In the genomic region with DNA sequence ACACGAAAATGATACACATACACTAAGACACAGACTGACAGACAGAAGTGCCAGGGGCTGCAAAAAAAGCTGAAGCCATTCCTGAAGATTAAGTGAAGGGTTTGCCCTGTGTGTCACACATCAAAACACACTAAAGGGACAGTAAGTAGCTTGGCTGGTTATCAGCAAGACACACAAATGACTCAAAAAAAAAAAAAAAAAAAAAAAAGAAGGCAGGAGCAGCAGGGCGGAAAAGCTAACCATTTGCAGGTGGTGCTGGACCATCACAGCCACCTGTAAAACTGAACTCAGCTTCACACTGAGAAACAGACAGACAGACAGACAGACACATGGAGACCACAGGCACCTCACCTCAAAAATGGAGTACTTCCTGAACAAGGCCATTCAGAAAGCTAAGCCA, we compare ENCODE assay signal across 9 mouse cellular contexts. TPM values are rescaled to one million over a fixed set of nuclear protein-coding genes. Genes with fewer than 3 reads are reported as not detected.
DNase-seq lines count a peak whose midpoint lies in the region; ATAC-seq lines count a peak whose summit lies in the region.
"Had no signal": no experiment of that assay in that cellular context is flagged by ENCODE, and none has a peak within 500 bp of the region (broad histone marks: within the 10 kb centered on the region; RNA-seq: fewer than 3 reads in every experiment).

No protein-coding gene starts in this region.

- no peaks in the 10 kb centered on the region for H3K9me3 ChIP-seq in neural tube, embryonic 11.5 days (ENCODE audit: control insufficient read depth, low read length)
- no peaks in the 10 kb centered on the region for H3K9me3 ChIP-seq in forebrain, embryonic 13.5 days (replicated peaks)
- H3K9me3 ChIP-seq in liver, embryonic 11.5 days (ENCODE audit: control insufficient read depth, low read length): 0 out of 2 replicates have a peak, but pooled peaks cover under 1% of the 10 kb centered on the region
- peaks cover 5% of the 10 kb centered on the region; the same call in 1 of the 2 replicates for H3K9me3 ChIP-seq in stomach, embryonic 16.5 days (replicated peaks; ENCODE audit: control insufficient read depth, low read length)
- H3K9me3 ChIP-seq: limb, embryonic 15.5 days had no signal

- 0 out of 2 replicates have a peak overlapping the region, but pooled peaks have one; percentile 10 for H3K4me2 ChIP-seq in neural tube, embryonic 11.5 days (ENCODE audit: low read depth)
- peak overlapping the region; percentile 66 for H3K4me2 ChIP-seq in forebrain, embryonic 13.5 days
- H3K4me2 ChIP-seq in liver, embryonic 11.5 days: peak overlapping the region; percentile 72
- H3K4me2 ChIP-seq in stomach, embryonic 16.5 days (ENCODE audit: low read depth, low read length): peak overlapping the region; percentile 64

- ATAC-seq in neural tube, embryonic 11.5 days (ENCODE audit: insufficient read depth, low FRiP score, low TSS enrichment): no peak
- no peak for ATAC-seq in forebrain, embryonic 13.5 days
- no peak for ATAC-seq in liver, embryonic 11.5 days (replicated peaks; ENCODE audit: low FRiP score)
- no peak for ATAC-seq in stomach, embryonic 16.5 days (ENCODE audit: insufficient read depth, low FRiP score)
- no peak for ATAC-seq in activated CD4-positive, CD25-positive, alpha-beta regulatory T cell, adult 4 months

- H3K4me1 ChIP-seq in neural tube, embryonic 11.5 days (ENCODE audit: control insufficient read depth, insufficient read depth, low read length): peaks cover 8% of the 10 kb centered on the region; the same call in 1 of the 2 replicates
- H3K4me1 ChIP-seq in forebrain, embryonic 13.5 days: peaks cover 28% of the 10 kb centered on the region
- H3K4me1 ChIP-seq in liver, embryonic 11.5 days (replicated peaks; ENCODE audit: control insufficient read depth, insufficient read depth, low read length): peaks cover 19% of the 10 kb centered on the region
- H3K4me1 ChIP-seq in stomach, embryonic 16.5 days (ENCODE audit: control insufficient read depth, insufficient read depth, low read length): peaks cover 22% of the 10 kb centered on the region

- H3K27ac ChIP-seq in neural tube, embryonic 11.5 days (ENCODE audit: low read depth, low read length): no peak overlapping the region
- H3K27ac ChIP-seq in forebrain, embryonic 13.5 days: no peak overlapping the region
- peak overlapping the region; percentile 39 for H3K27ac ChIP-seq in liver, embryonic 11.5 days (ENCODE audit: low read depth, low read length)
- H3K27ac ChIP-seq in stomach, embryonic 16.5 days (ENCODE audit: low read length): no peak overlapping the region
- H3K27ac ChIP-seq: limb, embryonic 15.5 days had no signal

- DNase-seq in neural tube, embryonic 11.5 days (ENCODE audit: low spot score): no peak
- no peak for DNase-seq in neural tube, embryonic 10.5 days (ENCODE audit: extremely low spot score, low spot score)
- no peak for DNase-seq in liver, embryonic 11.5 days (ENCODE audit: low spot score)
- no peak for DNase-seq in frontal cortex, postnatal 36 days (ENCODE audit: low spot score in 2 of 2)
- DNase-seq: heart, postnatal 10 days had no signal

- peaks cover 4% of the 10 kb centered on the region; the same call in 1 of the 2 replicates for H3K36me3 ChIP-seq in neural tube, embryonic 11.5 days (ENCODE audit: control insufficient read depth, insufficient read depth, low read length)
- H3K36me3 ChIP-seq in forebrain, embryonic 13.5 days (ENCODE audit: poor library complexity, severe bottlenecking): peaks cover 30% of the 10 kb centered on the region
- peaks cover 21% of the 10 kb centered on the region for H3K36me3 ChIP-seq in liver, embryonic 11.5 days (ENCODE audit: control insufficient read depth, insufficient read depth, low read length)
- H3K36me3 ChIP-seq in stomach, embryonic 16.5 days (ENCODE audit: control insufficient read depth, insufficient read depth, low read length): peaks cover 18% of the 10 kb centered on the region

- H3K4me3 ChIP-seq in neural tube, embryonic 11.5 days (ENCODE audit: low read depth, low read length): no peak overlapping the region
- H3K4me3 ChIP-seq in forebrain, embryonic 13.5 days: peak overlapping the region; percentile 7; the same call in 1 of the 2 replicates
- H3K4me3 ChIP-seq in liver, embryonic 11.5 days (ENCODE audit: low read depth, low read length): peak overlapping the region; percentile 96
- H3K4me3 ChIP-seq in stomach, embryonic 16.5 days (replicated peaks; ENCODE audit: low read length): no peak overlapping the region

- H3K27me3 ChIP-seq in neural tube, embryonic 11.5 days (ENCODE audit: control insufficient read depth, insufficient read depth, low read length): no peaks in the 10 kb centered on the region
- no peaks in the 10 kb centered on the region for H3K27me3 ChIP-seq in forebrain, embryonic 13.5 days
- no peaks in the 10 kb centered on the region for H3K27me3 ChIP-seq in liver, embryonic 11.5 days (replicated peaks; ENCODE audit: control insufficient read depth, insufficient read depth, low read length)
- no peaks in the 10 kb centered on the region for H3K27me3 ChIP-seq in stomach, embryonic 16.5 days (ENCODE audit: control insufficient read depth, insufficient read depth, low read length)
- H3K27me3 ChIP-seq: limb, embryonic 15.5 days had no signal

- WGBS in neural tube, embryonic 11.5 days: 90% methylated on average over 2 of the region's 2 CpGs
- 87% methylated on average over 2 of the region's 2 CpGs for WGBS in forebrain, embryonic 13.5 days
- 68% methylated on average over 2 of the region's 2 CpGs for WGBS in liver, embryonic 11.5 days
- WGBS in stomach, embryonic 16.5 days: 73% methylated on average over 2 of the region's 2 CpGs

- H3K9ac ChIP-seq in neural tube, embryonic 11.5 days (ENCODE audit: low read length): no peak overlapping the region
- H3K9ac ChIP-seq in forebrain, embryonic 13.5 days: no peak overlapping the region; the same call in 1 of the 2 replicates
- peak overlapping the region; percentile 53 for H3K9ac ChIP-seq in liver, embryonic 11.5 days (ENCODE audit: low read depth, low read length)
- H3K9ac ChIP-seq in stomach, embryonic 16.5 days (ENCODE audit: low read length): no peak overlapping the region
- H3K9ac ChIP-seq: limb, embryonic 15.5 days had no signal

RNA-seq across cellular contexts. Expression of a gene that starts 2.1 kb away (rescaled TPM):
- 68.4 and 71.5 TPM in 2 replicates for polyA plus RNA-seq in neural tube, embryonic 11.5 days (2014; fragmentation: Nextera tagmentation; extraction: Ambion mirVana)
- 50.9 and 55.6 TPM in 2 replicates for polyA plus RNA-seq in forebrain, embryonic 13.5 days (2015; fragmentation: Nextera tagmentation; extraction: Ambion mirVana)
- 67.9 and 68.3 TPM in 2 replicates for polyA plus RNA-seq in liver, embryonic 11.5 days (2014; fragmentation: Nextera tagmentation; extraction: Ambion mirVana)
- 46.4 and 50.1 TPM in 2 replicates for polyA plus RNA-seq in stomach, embryonic 16.5 days (2015; fragmentation: Nextera tagmentation; extraction: Ambion mirVana)
- polyA plus RNA-seq in activated CD4-positive, CD25-positive, alpha-beta regulatory T cell, adult 4 months (2017; shearing (Covaris generic)): 10 to 100 TPM; 34.5 to 42.9 TPM

RNA-seq across cellular contexts. Expression of a gene that starts 49.2 kb away (rescaled TPM):
- 199 TPM in 2 replicates for polyA plus RNA-seq in neural tube, embryonic 11.5 days (2014; fragmentation: Nextera tagmentation; extraction: Ambion mirVana)
- polyA plus RNA-seq in forebrain, embryonic 13.5 days (2015; fragmentation: Nextera tagmentation; extraction: Ambion mirVana): 477 and 493 TPM in 2 replicates
- polyA plus RNA-seq in liver, embryonic 11.5 days (2014; fragmentation: Nextera tagmentation; extraction: Ambion mirVana): 24.1 and 27.6 TPM in 2 replicates
- 43.3 and 63.2 TPM in 2 replicates for polyA plus RNA-seq in stomach, embryonic 16.5 days (2015; fragmentation: Nextera tagmentation; extraction: Ambion mirVana)
- not detected for polyA plus RNA-seq in activated CD4-positive, CD25-positive, alpha-beta regulatory T cell, adult 4 months (2017; shearing (Covaris generic))

Comparison
In these comparisons a context has a peak if more than half of its experiments do, and no peak if none do; other contexts are left out.
1. H3K4me2 ChIP-seq: peak in every context shown above with its lines; median percentile 72 in liver, embryonic 11.5 days; 66 in forebrain, embryonic 13.5 days; 64 in stomach, embryonic 16.5 days; 10 in neural tube, embryonic 11.5 days.
2. H3K4me3 ChIP-seq: peak in forebrain, embryonic 13.5 days (single experiment) and liver, embryonic 11.5 days (single experiment); none in neural tube, embryonic 11.5 days (single experiment) and stomach, embryonic 16.5 days (single experiment).
3. RNA of a gene that starts 49.2 kb away (polyA plus RNA-seq): 477 to 493 TPM in forebrain, embryonic 13.5 days, 199 TPM in neural tube, embryonic 11.5 days, 43.3 to 63.2 TPM in stomach, embryonic 16.5 days and 24.1 to 27.6 TPM in liver, embryonic 11.5 days; not detected in activated CD4-positive, CD25-positive, alpha-beta regulatory T cell, adult 4 months; every median in the first group is over 10 times any median in the second.